Mouse (Mus musculus) liver, embryonic 16.5 days (tissue): ENCODE measurements at regions not wholly inside any gene's neighbourhood (a gene's known extent, or its start where the extent isn't known, plus 50 kb on each side); places are given as distances from the start of the nearest gene placed in this dataset.

ENCODE experiments used
- ATAC-seq: fragments of 200-750 bp; cut with Nextera tagmentation; 2 replicates; pipeline ENCODE4 v1.8.0; 2017; ENCODE audit warnings: low read depth, mild to moderate bottlenecking, moderate number of reproducible peaks, moderate library complexity
- H3K27ac ChIP-seq: fragments of 300-500 bp; sonication (generic); 2 replicates; pipeline ENCODE4 v1.5.1; 2014; ENCODE audit warnings: mild to moderate bottlenecking, low read length
- H3K27me3 ChIP-seq: fragments of 300-500 bp; sonication (generic); 2 replicates; pipeline ENCODE4 v1.6.1; 2014; ENCODE audit warnings: low read depth, low read length, mixed read lengths; ENCODE audit not compliant: control insufficient read depth, insufficient read depth
- H3K36me3 ChIP-seq: fragments of 300-500 bp; sonication (generic); 2 replicates; pipeline ENCODE4 v1.6.1; 2014; ENCODE audit warnings: mild to moderate bottlenecking; ENCODE audit not compliant: control insufficient read depth, insufficient read depth
- H3K4me1 ChIP-seq: fragments of 300-500 bp; sonication (generic); 2 replicates; pipeline ENCODE4 v1.6.1; 2014; ENCODE audit warnings: low read depth, low read length, mixed read lengths; ENCODE audit not compliant: control insufficient read depth
- H3K4me2 ChIP-seq: fragments of 300-500 bp; sonication (generic); 2 replicates; pipeline ENCODE4 v1.6.1; 2014; ENCODE audit warnings: low read depth, low read length, mixed read lengths
- H3K4me3 ChIP-seq: fragments of 300-500 bp; sonication (generic); 2 replicates; pipeline ENCODE4 v1.5.1; 2014; ENCODE audit warnings: low read depth, mild to moderate bottlenecking, low read length
- H3K9ac ChIP-seq: fragments of 300-500 bp; sonication (generic); 2 replicates; pipeline ENCODE4 v1.6.1; 2014; ENCODE audit warnings: low read depth, low read length
- H3K9me3 ChIP-seq: fragments of 300-500 bp; sonication (generic); replicated peaks from 2 replicates; pipeline ENCODE4 v1.6.1; 2016; ENCODE audit warnings: low read length; ENCODE audit not compliant: control insufficient read depth
- WGBS: fragments of 180-500 bp; shearing (Covaris S2); extraction: QIAGEN DNeasy Blood & Tissue Kit; methylation state at CpG from one replicate; pipeline ENCODE4 v1.1.7; 2014; ENCODE audit not compliant: insufficient replicate concordance; 5-methylcytosine and 5-hydroxymethylcytosine counted together

GRCm38 (mm10) chr11:24341650-24342049, 263.8 kb downstream of the Bcl11a start:
- Histone ChIP-seq H3K4me3 (no peak overlapping the region), H3K4me2 (no peak overlapping the region), H3K27me3 (no peaks in the 10 kb centered on the region), H3K36me3 (no peaks in the 10 kb centered on the region), H3K9ac (no peak overlapping the region), H3K9me3 (no peaks in the 10 kb centered on the region), H3K4me1 (no peaks in the 10 kb centered on the region), H3K27ac (no peak overlapping the region)
- no peak for ATAC-seq
- WGBS, result 57% methylated on average over 3 of the region's 3 CpGs

DNA sequence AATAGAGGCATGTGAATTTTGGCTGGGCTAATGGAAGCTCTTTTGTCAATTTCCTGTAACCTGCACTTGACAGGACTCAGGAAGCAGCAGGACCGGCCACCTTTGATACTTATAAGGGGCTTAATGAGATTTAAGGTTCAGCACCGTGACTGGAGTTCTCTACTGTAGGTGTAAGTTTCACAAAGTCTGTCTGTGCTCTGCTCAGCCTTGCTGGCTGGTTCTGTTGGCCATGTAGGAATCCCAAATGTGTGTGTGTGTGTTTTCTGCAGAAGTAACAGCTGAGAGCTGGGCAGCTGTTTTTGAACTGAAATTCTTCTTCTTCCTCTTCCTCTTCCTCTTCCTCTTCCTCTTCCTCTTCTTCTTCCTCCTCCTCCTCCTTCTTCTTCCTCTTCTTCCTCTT, 264.3 kb downstream of the Bcl11a start:
- H3K4me2 ChIP-seq, result no peak overlapping the region
- no peak for ATAC-seq
- H3K27me3 ChIP-seq, result no peaks in the 10 kb centered on the region
- H3K4me1 ChIP-seq, result no peaks in the 10 kb centered on the region
- 41% methylated on average over 2 of the region's 2 CpGs for WGBS
- no peaks in the 10 kb centered on the region for H3K36me3 ChIP-seq
- no peak overlapping the region for H3K27ac ChIP-seq
- no peaks in the 10 kb centered on the region for H3K9me3 ChIP-seq
- no peak overlapping the region for H3K9ac ChIP-seq
- H3K4me3 ChIP-seq, result no peak overlapping the region

DNA sequence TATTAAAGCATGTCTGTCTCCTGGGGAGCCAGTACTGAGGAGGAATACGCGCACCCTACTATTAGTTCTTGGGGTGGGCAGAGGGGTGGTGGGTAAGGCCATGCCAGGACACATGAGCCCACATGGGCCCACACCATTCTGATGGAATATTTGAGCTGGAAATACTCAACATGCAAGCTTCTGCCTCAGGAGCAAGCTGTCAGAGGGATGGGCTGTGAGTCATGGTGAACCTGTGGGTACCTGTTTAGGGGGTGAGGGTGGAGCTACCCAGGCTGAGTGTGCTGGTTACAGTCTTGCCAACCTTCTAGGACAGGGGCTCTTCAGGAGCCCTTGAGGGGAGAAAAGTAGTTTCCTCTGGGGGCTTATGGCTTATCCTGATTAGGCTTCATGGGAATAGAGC, 264.9 kb downstream of the Bcl11a start:
- H3K9ac ChIP-seq, result no peak overlapping the region
- 69% methylated on average over 2 of the region's 2 CpGs for WGBS
- no peaks in the 10 kb centered on the region for H3K36me3 ChIP-seq
- no peaks in the 10 kb centered on the region for H3K4me1 ChIP-seq
- no peak overlapping the region for H3K4me3 ChIP-seq
- no peaks in the 10 kb centered on the region for H3K9me3 ChIP-seq
- no peak for ATAC-seq
- no peak overlapping the region for H3K4me2 ChIP-seq
- no peaks in the 10 kb centered on the region for H3K27me3 ChIP-seq
- no peak overlapping the region for H3K27ac ChIP-seq

GRCm38 (mm10) chr11:24347225-24347624, 269.4 kb downstream of the Bcl11a start:
- no peaks in the 10 kb centered on the region for H3K27me3 ChIP-seq
- H3K9me3 ChIP-seq, result no peaks in the 10 kb centered on the region
- no peaks in the 10 kb centered on the region for H3K4me1 ChIP-seq
- H3K27ac ChIP-seq, result no peak overlapping the region
- no peak for ATAC-seq
- no peak overlapping the region for H3K4me3 ChIP-seq
- no peak overlapping the region for H3K9ac ChIP-seq
- H3K36me3 ChIP-seq, result no peaks in the 10 kb centered on the region
- no peak overlapping the region for H3K4me2 ChIP-seq
- WGBS, result 62% methylated on average over 12 of the region's 12 CpGs

- no peaks in the 10 kb centered on the region for H3K9me3 ChIP-seq
- WGBS, result 51% methylated on average over 4 of the region's 4 CpGs
- no peaks in the 10 kb centered on the region for H3K27me3 ChIP-seq
- H3K4me3 ChIP-seq, result no peak overlapping the region
- H3K27ac ChIP-seq, result no peak overlapping the region
- H3K4me2 ChIP-seq, result no peak overlapping the region
- no peak for ATAC-seq
- no peaks in the 10 kb centered on the region for H3K36me3 ChIP-seq
- H3K9ac ChIP-seq, result no peak overlapping the region
- no peaks in the 10 kb centered on the region for H3K4me1 ChIP-seq
Observed at GRCm38 (mm10) chr11:24348741-24349140, 270.9 kb downstream of the Bcl11a start.

GRCm38 (mm10) chr11:24349967-24350643, 272.2 kb downstream of the Bcl11a start:
- no peaks in the 10 kb centered on the region for H3K36me3 ChIP-seq
- no peak for ATAC-seq
- no peaks in the 10 kb centered on the region for H3K9me3 ChIP-seq
- no peak overlapping the region for H3K27ac ChIP-seq
- no peaks in the 10 kb centered on the region for H3K27me3 ChIP-seq
- H3K4me2 ChIP-seq, result no peak overlapping the region
- no peak overlapping the region for H3K4me3 ChIP-seq
- no peak overlapping the region for H3K9ac ChIP-seq
- H3K4me1 ChIP-seq, result no peaks in the 10 kb centered on the region
- WGBS, result 60% methylated on average over 10 of the region's 10 CpGs

- H3K4me1 ChIP-seq, result no peaks in the 10 kb centered on the region
- no peak overlapping the region for H3K9ac ChIP-seq
- ATAC-seq, result no peak; the same call in 1 of the 2 replicates
- no peak overlapping the region for H3K4me3 ChIP-seq
- H3K27me3 ChIP-seq, result no peaks in the 10 kb centered on the region
- H3K36me3 ChIP-seq, result no peaks in the 10 kb centered on the region
- H3K27ac ChIP-seq, result no peak overlapping the region
- H3K9me3 ChIP-seq, result no peaks in the 10 kb centered on the region
- H3K4me2 ChIP-seq, result no peak overlapping the region
- WGBS, result 68% methylated on average over 4 of the region's 4 CpGs
Observed at GRCm38 (mm10) chr11:24350839-24351238, 273.0 kb downstream of the Bcl11a start.

- H3K27me3 ChIP-seq, result no peaks in the 10 kb centered on the region
Observed at GRCm38 (mm10) chr11:24352071-24352470, 274.2 kb downstream of the Bcl11a start.

GRCm38 (mm10) chr11:24353056-24353455, 275.2 kb downstream of the Bcl11a start:
- Histone ChIP-seq H3K9ac (no peak overlapping the region), H3K36me3 (no peaks in the 10 kb centered on the region), H3K9me3 (no peaks in the 10 kb centered on the region), H3K4me1 (no peaks in the 10 kb centered on the region), H3K27ac (no peak overlapping the region), H3K27me3 (no peaks in the 10 kb centered on the region), H3K4me3 (no peak overlapping the region), H3K4me2 (no peak overlapping the region)
- no peak for ATAC-seq
- WGBS, result 52% methylated on average over 1 of the region's 1 CpGs

More at GRCm38 (mm10) chr11:24352071-24352470, 274.2 kb downstream of the Bcl11a start:
- Histone ChIP-seq H3K9ac (no peak overlapping the region), H3K4me2 (no peak overlapping the region), H3K9me3 (no peaks in the 10 kb centered on the region), H3K4me3 (no peak overlapping the region), H3K36me3 (no peaks in the 10 kb centered on the region), H3K4me1 (no peaks in the 10 kb centered on the region), H3K27ac (no peak overlapping the region)
- 48% methylated on average over 3 of the region's 3 CpGs for WGBS
- ATAC-seq, result no peak
